Mouse (Mus musculus): ENCODE data around the gene 3110040N11Rik.

DNA sequence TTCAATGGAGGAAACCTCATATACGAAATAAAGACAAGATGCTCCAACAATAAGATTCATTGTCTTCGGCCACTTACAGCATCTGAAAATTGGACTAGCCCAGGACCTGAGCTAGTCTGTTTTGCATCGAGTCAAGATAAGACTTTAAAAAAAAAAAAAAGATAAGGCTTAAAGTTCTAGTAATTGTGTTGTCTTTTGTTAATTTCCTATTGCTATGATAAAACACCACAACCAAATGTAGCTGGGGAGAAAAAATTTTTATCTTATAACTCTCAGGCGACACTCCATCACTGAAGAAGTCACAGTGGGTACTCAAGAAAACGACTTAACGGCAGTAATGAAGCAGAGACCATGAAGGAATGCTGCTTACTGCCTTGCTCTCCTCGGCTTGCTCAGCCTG, 49.3 kb downstream of the 3110040N11Rik start:
- TF ChIP-seq CTCF (IDR thresholded peaks at IDR 0.05) (no peak), EP300 (IDR thresholded peaks at IDR 0.05) (no peak)
